Mouse (Mus musculus): ENCODE data around the gene Anp32a. TPM values are rescaled to one million over a fixed set of nuclear protein-coding genes. Genes with fewer than 3 reads are reported as not detected.

Gene Anp32a
- polyA plus RNA-seq, 1 experiment from 2014 or later: 298 TPM

Other genes with a start within 250 kb of the Anp32a start
- gene Glce, start 218.6 kb upstream of the Anp32a start, polyA plus RNA-seq (2016; fragmentation: Nextera tagmentation; extraction: Ambion mirVana): 15.8 and 21.0 TPM in 2 replicates
- not detected in 2 replicates for gene Spesp1, start 59.1 kb upstream of the Anp32a start, polyA plus RNA-seq (2016; fragmentation: Nextera tagmentation; extraction: Ambion mirVana)
- gene Coro2b, start 195.8 kb downstream of the Anp32a start, polyA plus RNA-seq (2016; fragmentation: Nextera tagmentation; extraction: Ambion mirVana): 12.8 and 16.2 TPM in 2 replicates